8 mouse cellular contexts compared by ENCODE assay signal in the genomic region with DNA sequence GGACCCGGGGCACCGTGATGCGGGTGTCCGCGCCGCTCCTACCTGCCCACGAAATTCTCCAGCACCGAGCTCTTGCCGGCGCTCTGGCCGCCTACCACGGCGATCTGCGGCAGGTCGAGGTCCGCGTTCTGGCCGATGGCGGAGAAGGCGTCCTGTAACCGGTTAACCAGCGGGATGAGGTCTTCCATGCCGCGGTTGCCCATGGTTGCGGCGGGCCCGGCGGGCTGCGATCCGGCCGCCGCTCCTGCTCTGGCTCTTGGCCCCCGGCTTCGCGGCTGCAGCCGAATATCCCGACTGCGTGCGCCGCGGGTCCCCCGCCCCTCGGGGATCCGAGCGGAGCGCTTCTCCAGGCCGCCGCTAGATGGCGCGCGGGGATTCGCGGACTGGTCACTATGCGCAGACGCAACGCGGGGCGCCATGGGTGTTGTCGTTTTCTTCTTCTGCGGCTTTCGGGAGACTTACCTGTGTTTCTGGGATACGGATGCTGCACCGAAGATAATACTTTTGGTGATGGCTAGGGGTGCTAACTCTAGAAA. TPM values are rescaled to one million over a fixed set of nuclear protein-coding genes. Genes with fewer than 3 reads are reported as not detected.
DNase-seq lines count a peak whose midpoint lies in the region; ATAC-seq and TF ChIP-seq lines count a peak whose summit lies in the region.

A gene (minus strand): TSS at position 332 of the 536 bp plus-strand sequence.

- peak; percentile 69 for DNase-seq in ES-E14 (ENCODE audit: low read depth, low spot score)
- peak; percentile 97 for DNase-seq in cerebellum, adult 11 months
- DNase-seq in heart, postnatal 14 days, result peak; percentile 96 to 98
- DNase-seq in layer of hippocampus, adult 11-12 months (ENCODE audit: low spot score), result peak; percentile 95
- DNase-seq in liver, postnatal 0 days, result peak; percentile 91
- peak; percentile 96 for DNase-seq in testis, postnatal 10 days (ENCODE audit: low spot score)

- no peaks in the 10 kb centered on the region for H3K9me3 ChIP-seq in ES-E14 (ENCODE audit: control insufficient read depth, insufficient read depth, low read depth, low read length)
- H3K9me3 ChIP-seq in forebrain, embryonic 15.5 days, result no peaks in the 10 kb centered on the region
- no peaks in the 10 kb centered on the region for H3K9me3 ChIP-seq in liver, postnatal 0 days (ENCODE audit: low read length)
- no peaks in the 10 kb centered on the region for H3K9me3 ChIP-seq in neural tube, embryonic 14.5 days (ENCODE audit: control insufficient read depth, low read length)

- in situ Hi-C loops in ES-E14 (cut with MboI; ENCODE audit: low sequenced_read_pairs in 2 of 2, unreplicated experiment in 2 of 2), result no loop called here

- H3K27me3 ChIP-seq in forebrain, embryonic 15.5 days, result no peaks in the 10 kb centered on the region
- peaks cover 22% of the 10 kb centered on the region for H3K27me3 ChIP-seq in liver, postnatal 0 days (ENCODE audit: insufficient read depth, low read length)
- peaks cover 2% of the 10 kb centered on the region; the same call in 1 of the 2 replicates for H3K27me3 ChIP-seq in neural tube, embryonic 14.5 days (ENCODE audit: control insufficient read depth, insufficient read depth, low read length)

- H3K4me2 ChIP-seq in forebrain, embryonic 15.5 days (replicated peaks), result peak within 1 kb of the TSS; percentile 67
- peak within 1 kb of the TSS; percentile 97 for H3K4me2 ChIP-seq in liver, postnatal 0 days (ENCODE audit: low read depth, low read length)
- peak within 1 kb of the TSS; percentile 66 for H3K4me2 ChIP-seq in neural tube, embryonic 14.5 days (ENCODE audit: low read depth, low read length)

- ATAC-seq in forebrain, embryonic 15.5 days (replicated peaks), result peak; percentile 53
- peak; percentile 89 for ATAC-seq in liver, postnatal 0 days
- peak; percentile 72 for ATAC-seq in neural tube, embryonic 14.5 days (ENCODE audit: low read depth)

- no peak within 1 kb of the TSS for H3K27ac ChIP-seq in ES-E14 (ENCODE audit: insufficient read depth, low read depth, low read length, poor library complexity, severe bottlenecking)
- H3K27ac ChIP-seq in forebrain, embryonic 15.5 days (replicated peaks), result peak within 1 kb of the TSS; percentile 75
- no peak within 1 kb of the TSS for H3K27ac ChIP-seq in liver, postnatal 0 days (ENCODE audit: low read depth)
- H3K27ac ChIP-seq in neural tube, embryonic 14.5 days (ENCODE audit: low read depth, low read length), result peak within 1 kb of the TSS; percentile 94

- TF ChIP-seq EP300 in liver, postnatal 0 days (IDR thresholded peaks at IDR 0.05; ENCODE audit: low read depth), result no peak

- peaks cover 6 to 37% of the 10 kb centered on the region in 2 experiments; a peak in 3 of 4 replicates for H3K4me1 ChIP-seq in ES-E14 (ENCODE audit: control insufficient read depth in 2 of 2, insufficient read depth in 2 of 2, low read length in 2 of 2, poor library complexity in 1 of 2)
- H3K4me1 ChIP-seq in forebrain, embryonic 15.5 days, result peaks cover 14% of the 10 kb centered on the region
- H3K4me1 ChIP-seq in liver, postnatal 0 days (ENCODE audit: insufficient read depth), result peaks cover 16% of the 10 kb centered on the region
- H3K4me1 ChIP-seq in neural tube, embryonic 14.5 days (ENCODE audit: control insufficient read depth, insufficient read depth, low read length), result peaks cover 13% of the 10 kb centered on the region

- WGBS in forebrain, embryonic 15.5 days, result under 1% methylated on average over 52 of the region's 63 CpGs
- 1% methylated on average over 58 of the region's 63 CpGs for WGBS in liver, postnatal 0 days (ENCODE audit: insufficient replicate concordance)
- under 1% methylated on average over 63 of the region's 63 CpGs for WGBS in neural tube, embryonic 14.5 days

- intact Hi-C loops in heart, postnatal 14 days (cut with DNase I), result loop anchor here (2.0 to 10.0 kb wide), 2 partner anchors 42 to 48 kb away; a partner anchor contains a TSS

- peak within 1 kb of the TSS; percentile 78 for H3K9ac ChIP-seq in ES-E14 (ENCODE audit: insufficient read depth, low read depth, low read length, poor library complexity, severe bottlenecking)
- H3K9ac ChIP-seq in forebrain, embryonic 15.5 days (replicated peaks), result peak within 1 kb of the TSS; percentile 59
- H3K9ac ChIP-seq in liver, postnatal 0 days (replicated peaks), result peak within 1 kb of the TSS; percentile 42
- peak within 1 kb of the TSS; percentile 94 for H3K9ac ChIP-seq in neural tube, embryonic 14.5 days (replicated peaks; ENCODE audit: low read depth, low read length)

- H3K4me3 ChIP-seq in ES-E14 (ENCODE audit: insufficient read depth in 1 of 2, low read depth in 1 of 2, low read length in 2 of 2, poor library complexity in 1 of 2, severe bottlenecking in 1 of 2), result peak within 1 kb of the TSS; percentile 75 to 81
- H3K4me3 ChIP-seq in forebrain, embryonic 15.5 days, result peak within 1 kb of the TSS; percentile 54
- peak within 1 kb of the TSS; percentile 59 for H3K4me3 ChIP-seq in liver, postnatal 0 days (ENCODE audit: low read depth, low read length)
- H3K4me3 ChIP-seq in neural tube, embryonic 14.5 days (ENCODE audit: low read depth, low read length), result peak within 1 kb of the TSS; percentile 76

- peak; percentile 97 for TF ChIP-seq CTCF in liver, postnatal 0 days (IDR thresholded peaks at IDR 0.05; ENCODE audit: low read depth)

- H3K36me3 ChIP-seq in ES-E14 (ENCODE audit: control insufficient read depth, insufficient read depth, low read length, poor library complexity, severe bottlenecking), result no peaks in the 10 kb centered on the region
- H3K36me3 ChIP-seq in forebrain, embryonic 15.5 days, result no peaks in the 10 kb centered on the region
- no peaks in the 10 kb centered on the region for H3K36me3 ChIP-seq in liver, postnatal 0 days (replicated peaks; ENCODE audit: insufficient read depth, low read length)
- H3K36me3 ChIP-seq in neural tube, embryonic 14.5 days (ENCODE audit: control insufficient read depth, insufficient read depth, low read length), result no peaks in the 10 kb centered on the region

TF ChIP-seq in ES-E14, 5 proteins besides CTCF, POLR2A, EP300 and RAD21:
- TF ChIP-seq HCFC1 (IDR thresholded peaks at IDR 0.05; ENCODE audit: borderline replicate concordance, insufficient read depth, low read length), result peak; percentile 86
- TF ChIP-seq MAFK (IDR thresholded peaks at IDR 0.05; ENCODE audit: insufficient read depth, low read depth, low read length), result no peak

RNA-seq across cellular contexts. Expression of the gene that starts here (rescaled TPM):
- 1.5 and 2.5 TPM in 2 replicates for total RNA-seq in ES-E14 (2012; rRNA removed)
- polyA plus RNA-seq in forebrain, embryonic 15.5 days (2015; fragmentation: Nextera tagmentation; extraction: Ambion mirVana), result 23.7 and 29.1 TPM in 2 replicates
- total RNA-seq in heart, postnatal 14 days (2021), result 1 to 10 TPM; 9.1 TPM
- 0.06 and 0.25 TPM in 2 replicates for polyA plus RNA-seq in liver, postnatal 0 days (2015; fragmentation: Nextera tagmentation; extraction: Ambion mirVana)
- 102 and 146 TPM in 2 replicates for polyA plus RNA-seq in neural tube, embryonic 14.5 days (2014; fragmentation: Nextera tagmentation; extraction: Ambion mirVana)

Comparison
In these comparisons a context has a peak if more than half of its experiments do, and no peak if none do; other contexts are left out.
1. RNA of the gene that starts here (polyA plus RNA-seq): 102 to 146 TPM in neural tube, embryonic 14.5 days and 23.7 to 29.1 TPM in forebrain, embryonic 15.5 days; 0.06 to 0.25 TPM in liver, postnatal 0 days; every median in the first group is over 10 times any median in the second.
2. Peak in DNase-seq, ATAC-seq, H3K4me3 ChIP-seq, H3K9ac ChIP-seq and H3K4me2 ChIP-seq in liver, postnatal 0 days; RNA of the gene not detected or under 1 TPM.
3. H3K27ac ChIP-seq: peak in forebrain, embryonic 15.5 days (single experiment) and neural tube, embryonic 14.5 days (single experiment); none in ES-E14 (single experiment) and liver, postnatal 0 days (single experiment).
4. H3K9ac ChIP-seq: peak in every context shown above with its lines; median percentile 94 in neural tube, embryonic 14.5 days; 78 in ES-E14; 59 in forebrain, embryonic 15.5 days; 42 in liver, postnatal 0 days.
5. Peak in every context shown above with its lines, with median percentiles within 50 percentile points of each other: DNase-seq, H3K4me3 ChIP-seq, ATAC-seq and H3K4me2 ChIP-seq.